Comparison of ENCODE assay signal across 9 mouse cellular contexts in genomic region chr11:54801791-54802558, GRCm38 (mm10). TPM values are rescaled to one million over a fixed set of nuclear protein-coding genes. Genes with fewer than 3 reads are reported as not detected.
DNase-seq lines count a peak whose midpoint lies in the region; ATAC-seq and TF ChIP-seq lines count a peak whose summit lies in the region.
"Had no signal": no experiment of that assay in that cellular context is flagged by ENCODE, and none has a peak within 500 bp of the region (broad histone marks: within the 10 kb centered on the region; RNA-seq: fewer than 3 reads in every experiment).

No protein-coding gene starts in this region.

- H3K27me3 ChIP-seq in MEL (ENCODE audit: control insufficient read depth in 1 of 2, insufficient read depth in 2 of 2, low read length in 2 of 2): no peaks in the 10 kb centered on the region
- H3K27me3 ChIP-seq in hindbrain, postnatal 0 days (ENCODE audit: insufficient read depth, low read length): no peaks in the 10 kb centered on the region
- H3K27me3 ChIP-seq: limb, embryonic 13.5 days had no signal

- no peak for TF ChIP-seq RAD21 in MEL (IDR thresholded peaks at IDR 0.05; ENCODE audit: low read depth, low read length)

- H3K4me2 ChIP-seq in hindbrain, postnatal 0 days (ENCODE audit: low read depth, low read length): no peak overlapping the region
- H3K4me2 ChIP-seq: limb, embryonic 13.5 days had no signal

- H3K4me3 ChIP-seq in MEL (ENCODE audit: control insufficient read depth in 1 of 2, insufficient read depth in 1 of 2, low read depth in 2 of 2, low read length in 2 of 2): peak overlapping the region in 1 of 2 experiments; percentile 21; a peak in 3 of 4 replicates
- peak overlapping the region; percentile 20 for H3K4me3 ChIP-seq in bone marrow macrophage, adult 2 months (ENCODE audit: insufficient read depth, low read length)
- no peak overlapping the region for H3K4me3 ChIP-seq in hindbrain, postnatal 0 days (ENCODE audit: low read length)
- H3K4me3 ChIP-seq: limb, embryonic 13.5 days had no signal

- H3K9ac ChIP-seq in MEL (ENCODE audit: control insufficient read depth, low read depth, low read length, poor library complexity, severe bottlenecking): peak overlapping the region; percentile 43
- no peak overlapping the region for H3K9ac ChIP-seq in hindbrain, postnatal 0 days (replicated peaks; ENCODE audit: low read length)
- H3K9ac ChIP-seq: limb, embryonic 13.5 days had no signal

- H3K36me3 ChIP-seq in MEL (ENCODE audit: control insufficient read depth in 1 of 2, insufficient read depth in 2 of 2, low read length in 2 of 2): peaks cover 0 to 31% of the 10 kb centered on the region in 2 experiments; a peak in 2 of 4 replicates
- no peaks in the 10 kb centered on the region for H3K36me3 ChIP-seq in hindbrain, postnatal 0 days (ENCODE audit: insufficient read depth, low read length)
- H3K36me3 ChIP-seq: limb, embryonic 13.5 days had no signal

- no peaks in the 10 kb centered on the region for H3K79me2 ChIP-seq in MEL (ENCODE audit: control insufficient read depth, insufficient read depth, low read length, poor library complexity)

- WGBS in hindbrain, postnatal 0 days: 80% methylated on average over 6 of the region's 6 CpGs

- H3K4me1 ChIP-seq in MEL (ENCODE audit: control insufficient read depth in 1 of 2, insufficient read depth in 2 of 2, low read length in 2 of 2): peaks cover 10 to 21% of the 10 kb centered on the region in 2 experiments
- H3K4me1 ChIP-seq in bone marrow macrophage, adult 2 months (ENCODE audit: control insufficient read depth, insufficient read depth, low read length): peaks cover 27% of the 10 kb centered on the region
- H3K4me1 ChIP-seq in hindbrain, postnatal 0 days (ENCODE audit: insufficient read depth, low read length): no peaks in the 10 kb centered on the region
- H3K4me1 ChIP-seq: limb, embryonic 13.5 days had no signal

- H3K27ac ChIP-seq in MEL (ENCODE audit: control insufficient read depth, low read depth, low read length): peak overlapping the region; percentile 88
- H3K27ac ChIP-seq in bone marrow macrophage, adult 2 months (ENCODE audit: insufficient read depth, low read depth, low read length): peak overlapping the region; percentile 87
- H3K27ac ChIP-seq in hindbrain, postnatal 0 days: no peak overlapping the region
- H3K27ac ChIP-seq: limb, embryonic 13.5 days had no signal

- TF ChIP-seq EP300 in MEL (IDR thresholded peaks at IDR 0.05; ENCODE audit: low read depth in 1 of 2, low read length in 2 of 2): peak; percentile 91 to 95

- peak; percentile 97 for ATAC-seq in megakaryocyte progenitor cell, adult 5-6 weeks (replicated peaks; ENCODE audit: poor library complexity)
- ATAC-seq in hindbrain, postnatal 0 days: no peak

- no peaks in the 10 kb centered on the region for H3K9me3 ChIP-seq in MEL (replicated peaks; ENCODE audit: insufficient read depth, low read length)
- H3K9me3 ChIP-seq in hindbrain, postnatal 0 days (ENCODE audit: low read length): no peaks in the 10 kb centered on the region
- H3K9me3 ChIP-seq: limb, embryonic 13.5 days had no signal

- peak; percentile 98 for DNase-seq in MEL (ENCODE audit: low read depth, low spot score)
- DNase-seq in kidney, adult 8-10 months: peak; percentile 39 to 46
- no peak for DNase-seq in hindbrain, postnatal 0 days (ENCODE audit: low spot score)
- no peak for DNase-seq in cerebellum, adult 9-11 months
- DNase-seq in left cerebral cortex, adult 18-20 months (ENCODE audit: low spot score in 2 of 2): no peak
- no peak for DNase-seq in left cerebral cortex, adult 8-10 months (ENCODE audit: low spot score in 2 of 2)

- peak in 1 of 2 experiments; percentile 66; a peak in 2 of 4 replicates for TF ChIP-seq POLR2A in MEL (IDR thresholded peaks at IDR 0.05; ENCODE audit: control insufficient read depth in 1 of 2, insufficient read depth in 1 of 2, low read depth in 1 of 2, low read length in 2 of 2, poor library complexity in 1 of 2)
- no peak for TF ChIP-seq POLR2A in bone marrow macrophage, adult 2 months (IDR thresholded peaks at IDR 0.05; ENCODE audit: borderline replicate concordance, low read depth, low read length)

- TF ChIP-seq CTCF in MEL (IDR thresholded peaks at IDR 0.05 in 2 of 3, conservative IDR thresholded peaks at IDR 0.05 in 1 of 3; ENCODE audit: control insufficient read depth in 1 of 3, insufficient read depth in 1 of 3, low read depth in 2 of 3, low read length in 3 of 3, poor library complexity in 1 of 3, severe bottlenecking in 1 of 3): no peak
- TF ChIP-seq CTCF in bone marrow macrophage, adult 2 months (IDR thresholded peaks at IDR 0.05; ENCODE audit: low read depth, low read length): no peak
- no peak for TF ChIP-seq CTCF in hindbrain, postnatal 0 days (IDR thresholded peaks at IDR 0.05; ENCODE audit: low read depth)

TF ChIP-seq in MEL, 35 proteins besides CTCF, POLR2A, EP300 and RAD21:
- TF ChIP-seq GABPA (IDR thresholded peaks at IDR 0.05; ENCODE audit: low read depth, low read length) (no peak), ZC3H11A (IDR thresholded peaks at IDR 0.05; ENCODE audit: low read depth, low read length) (no peak), TBP (IDR thresholded peaks at IDR 0.05; ENCODE audit: low read depth, low read length) (peak; percentile 62; the same call in 1 of the 2 replicates), KAT2A (conservative IDR thresholded peaks at IDR 0.05; ENCODE audit: low read depth, low read length) (no peak), JUND (IDR thresholded peaks at IDR 0.05; ENCODE audit: low read depth, low read length) (0 out of 2 replicates have a peak, but pooled peaks have one; percentile 31), CHD2 (IDR thresholded peaks at IDR 0.05; ENCODE audit: low read length) (no peak), MEF2A (IDR thresholded peaks at IDR 0.05; ENCODE audit: extremely low read depth, insufficient replicate concordance, low read depth, low read length, poor library complexity, severe bottlenecking) (no peak), MAX (IDR thresholded peaks at IDR 0.05; ENCODE audit: low read length) (no peak; the same call in none of the 2 replicates), POLR2AphosphoS2 (IDR thresholded peaks at IDR 0.05; ENCODE audit: low read length) (no peak), MXI1 (IDR thresholded peaks at IDR 0.05; ENCODE audit: low read depth, low read length) (peak; percentile 57), MYC (IDR thresholded peaks at IDR 0.05; ENCODE audit: low read depth, low read length) (peak; percentile 45), NELFE (IDR thresholded peaks at IDR 0.05; ENCODE audit: low read depth, low read length) (peak; percentile 46; the same call in 1 of the 2 replicates), TCF12 (IDR thresholded peaks at IDR 0.05; ENCODE audit: low read depth, low read length) (peak; percentile 74), GATA1 (IDR thresholded peaks at IDR 0.05; ENCODE audit: low read depth, low read length) (peak; percentile 83), BHLHE40 (IDR thresholded peaks at IDR 0.05; ENCODE audit: borderline replicate concordance, low read depth, low read length) (0 out of 2 replicates have a peak, but pooled peaks have one; percentile 2), ETS1 (IDR thresholded peaks at IDR 0.05; ENCODE audit: low read depth, low read length) (peak; percentile 87), RCOR1 (IDR thresholded peaks at IDR 0.05; ENCODE audit: low read depth, low read length) (peak; percentile 96), MAFK (IDR thresholded peaks at IDR 0.05; ENCODE audit: borderline replicate concordance, low read depth, low read length) (0 out of 2 replicates have a peak, but pooled peaks have one; percentile 44), TAL1 (IDR thresholded peaks at IDR 0.05; ENCODE audit: low read length) (peak; percentile 59), ELF1 (IDR thresholded peaks at IDR 0.05; ENCODE audit: low read depth, low read length) (peak; percentile 68), POLR2AphosphoS5 (IDR thresholded peaks at IDR 0.05; ENCODE audit: borderline replicate concordance, low read depth, low read length) (no peak), MYB (IDR thresholded peaks at IDR 0.05; ENCODE audit: low read depth, low read length) (no peak), ZMIZ1 (IDR thresholded peaks at IDR 0.05; ENCODE audit: low read depth, low read length) (no peak), SIN3A (IDR thresholded peaks at IDR 0.05; ENCODE audit: low read length) (peak; percentile 67)

RNA-seq across cellular contexts. Expression of gene Cdc42se2, which starts 14.5 kb away (rescaled TPM):
- 31.4 and 33.4 TPM in 2 replicates for total RNA-seq in MEL (2012; rRNA removed)
- 10 to 100 TPM; 30.1 to 47.4 TPM for polyA plus RNA-seq in MEL (2012; ENCODE audit: insufficient read depth in 1 of 2, insufficient read length in 2 of 2, low read depth in 1 of 2, low replicate concordance in 2 of 2, missing spikeins in 1 of 2)
- 126 and 128 TPM in 2 replicates for polyA plus RNA-seq in bone marrow macrophage, adult 2 months (2012; ENCODE audit: insufficient read depth, insufficient read length, missing spikeins)
- 39.1 and 41.1 TPM in 2 replicates for total RNA-seq in megakaryocyte progenitor cell, adult 5-6 weeks (2015)
- total RNA-seq in megakaryocyte progenitor cell, adult 5-6 weeks (2017): 51.9 and 52.0 TPM in 2 replicates
- total RNA-seq in hindbrain, postnatal 0 days (2014; rRNA removed): 141 and 144 TPM in 2 replicates
- polyA plus RNA-seq in hindbrain, postnatal 0 days (2015; fragmentation: Nextera tagmentation; extraction: Ambion mirVana): 139 TPM in 2 replicates
- 100 to 1,000 TPM; 117 to 125 TPM for total RNA-seq in left cerebral cortex, adult 18-20 months (2021)
- 100 to 1,000 TPM; 112 to 138 (median 115) TPM for total RNA-seq in left cerebral cortex, adult 8-10 months (2022)

RNA-seq across cellular contexts. Expression of gene Lyrm7, which starts 58.7 kb away (rescaled TPM):
- total RNA-seq in MEL (2012; rRNA removed): 12.3 and 12.7 TPM in 2 replicates
- polyA plus RNA-seq in MEL (2012; ENCODE audit: insufficient read depth in 1 of 2, insufficient read length in 2 of 2, low read depth in 1 of 2, low replicate concordance in 2 of 2, missing spikeins in 1 of 2): 100 to 1,000 TPM in 1 of 2 experiments, 10 to 100 TPM in 1; 20.9 to 188 TPM
- 0.67 and 1.7 TPM in 2 replicates for polyA plus RNA-seq in bone marrow macrophage, adult 2 months (2012; ENCODE audit: insufficient read depth, insufficient read length, missing spikeins)
- total RNA-seq in megakaryocyte progenitor cell, adult 5-6 weeks (2015): 2.9 and 5.3 TPM in 2 replicates
- 2.0 and 4.1 TPM in 2 replicates for total RNA-seq in megakaryocyte progenitor cell, adult 5-6 weeks (2017)
- total RNA-seq in hindbrain, postnatal 0 days (2014; rRNA removed): 2.6 and 3.1 TPM in 2 replicates
- polyA plus RNA-seq in hindbrain, postnatal 0 days (2015; fragmentation: Nextera tagmentation; extraction: Ambion mirVana): 5.1 and 5.7 TPM in 2 replicates
- total RNA-seq in left cerebral cortex, adult 18-20 months (2021): 10 to 100 TPM; 30.1 to 31.1 TPM
- total RNA-seq in left cerebral cortex, adult 8-10 months (2022): 10 to 100 TPM; 23.4 to 37.9 (median 27.9) TPM

Comparison
In these comparisons a context has a peak if more than half of its experiments do, and no peak if none do; other contexts are left out.
1. DNase-seq: peak in MEL (single experiment) and kidney, adult 8-10 months (2 of 2); none in hindbrain, postnatal 0 days (single experiment), cerebellum, adult 9-11 months (single experiment), left cerebral cortex, adult 18-20 months (0 of 2) and left cerebral cortex, adult 8-10 months (0 of 2).